In genomic region chr4:95053791-95054117, GRCm38 (mm10) we compare ENCODE assay signal across 7 mouse cellular contexts. TPM values are rescaled to one million over a fixed set of nuclear protein-coding genes. Genes with fewer than 3 reads are reported as not detected.
DNase-seq lines count a peak whose midpoint lies in the region; ATAC-seq lines count a peak whose summit lies in the region.

No protein-coding gene starts in this region.

- no peaks in the 10 kb centered on the region for H3K9me3 ChIP-seq in intestine, embryonic 15.5 days

- H3K4me1 ChIP-seq in intestine, embryonic 15.5 days (replicated peaks), result peaks cover 6% of the 10 kb centered on the region

- no peaks in the 10 kb centered on the region for H3K27me3 ChIP-seq in intestine, embryonic 15.5 days (replicated peaks)

- H3K4me3 ChIP-seq in intestine, embryonic 15.5 days (replicated peaks), result peak overlapping the region; percentile 53

- peak overlapping the region; percentile 70 for H3K4me2 ChIP-seq in intestine, embryonic 15.5 days (replicated peaks)

- H3K36me3 ChIP-seq in intestine, embryonic 15.5 days, result no peaks in the 10 kb centered on the region

- H3K9ac ChIP-seq in intestine, embryonic 15.5 days, result peak overlapping the region; percentile 38

- 0% methylated on average over 6 of the region's 6 CpGs for WGBS in intestine, embryonic 15.5 days

- ATAC-seq in intestine, embryonic 15.5 days, result no peak

- intact Hi-C loops in left cerebral cortex, postnatal 14 days (cut with DNase I), result loop anchor here (2.0 to 5.0 kb wide), 4 partner anchors 107 to 817 kb away; partner anchors contain the start of gene Fggy

- peak; percentile 89 for DNase-seq in adipocyte (ENCODE audit: low spot score)
- DNase-seq in cerebellum, postnatal 14 days, result peak; percentile 84 to 88
- DNase-seq in gastrocnemius, postnatal 10 days, result peak; percentile 67
- DNase-seq in left cerebral cortex, postnatal 14 days (ENCODE audit: low spot score in 2 of 2), result peak; percentile 66 to 67
- peak; percentile 45 for DNase-seq in mesoderm, embryonic 11.5 days (ENCODE audit: low read depth, low spot score)
- peak; percentile 9 to 56 for DNase-seq in spleen, postnatal 10 days (ENCODE audit: low spot score in 2 of 2)

- peak overlapping the region; percentile 98 for H3K27ac ChIP-seq in intestine, embryonic 15.5 days

RNA-seq across cellular contexts. Expression of gene Jun, which starts 1.7 kb away (rescaled TPM):
- 100 to 1,000 TPM in 1 of 2 experiments, 10 to 100 TPM in 1; 31.5 to 100 TPM for total RNA-seq in gastrocnemius, postnatal 10 days (2021)
- 83.6 and 88.6 TPM in 2 replicates for polyA plus RNA-seq in intestine, embryonic 15.5 days (2015; fragmentation: Nextera tagmentation; extraction: Ambion mirVana)
- total RNA-seq in left cerebral cortex, postnatal 14 days (2021), result 10 to 100 TPM; 47.1 to 48.6 TPM

Comparison
In these comparisons a context has a peak if more than half of its experiments do, and no peak if none do; other contexts are left out.
1. DNase-seq: peak in every context shown above with its lines; median percentile 89 in adipocyte; 86 in cerebellum, postnatal 14 days; 67 in gastrocnemius, postnatal 10 days; 66 in left cerebral cortex, postnatal 14 days; 45 in mesoderm, embryonic 11.5 days; 32 in spleen, postnatal 10 days.